Mouse (Mus musculus) inflammation-experienced regulatory T-cells, adult 6 months (primary cell): ENCODE measurements around the gene Tm4sf5. TPM values are rescaled to one million over a fixed set of nuclear protein-coding genes. Genes with fewer than 3 reads are reported as not detected.
A peak's percentile ranks its signal among the peaks of the same experiment; 100 is the strongest.
"Not testable (repeated sequence)": the region's sequence is repeated elsewhere in the genome, so short reads cannot be mapped to it uniquely, and the experiment has no call there.

Experiments used
- ATAC-seq: one replicate; pipeline ENCODE4 v1.8.0; 2017
- polyA plus RNA-seq, 3 experiments: library from polyadenylated mRNA; unstranded; fragments of 100-300 nt; shearing (Covaris generic); gene quantifications; one replicate each; pipeline ENCODE4 v1.2.1; 2017

Tm4sf5 gene
- polyA plus RNA-seq = 1 to 10 TPM; 1.6 to 3.2 (median 2.3) TPM

DNA sequence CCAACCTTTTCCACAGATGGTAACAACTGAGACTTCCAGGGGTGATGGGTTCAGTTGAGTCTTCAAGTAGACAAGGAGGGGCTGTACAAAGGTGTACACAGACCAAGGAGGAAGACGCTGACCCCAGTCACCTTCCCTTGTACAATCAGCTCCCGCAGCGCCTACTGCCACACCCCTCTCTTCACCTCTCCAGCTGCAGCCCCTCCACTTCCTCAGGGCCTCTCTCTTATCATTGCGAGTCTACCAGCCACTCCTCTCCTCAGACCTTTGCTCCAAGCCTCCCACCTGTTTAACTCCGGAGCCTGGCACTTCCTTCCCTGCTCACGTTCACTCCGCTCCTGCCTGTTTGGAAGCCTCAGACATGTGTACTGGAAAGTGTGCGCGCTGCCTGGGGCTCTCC, at the start of gene Tm4sf5:
Tm4sf5 (plus strand) TSS at position 275 of the 400 bp plus-strand sequence.
- ATAC-seq = no peak

DNA sequence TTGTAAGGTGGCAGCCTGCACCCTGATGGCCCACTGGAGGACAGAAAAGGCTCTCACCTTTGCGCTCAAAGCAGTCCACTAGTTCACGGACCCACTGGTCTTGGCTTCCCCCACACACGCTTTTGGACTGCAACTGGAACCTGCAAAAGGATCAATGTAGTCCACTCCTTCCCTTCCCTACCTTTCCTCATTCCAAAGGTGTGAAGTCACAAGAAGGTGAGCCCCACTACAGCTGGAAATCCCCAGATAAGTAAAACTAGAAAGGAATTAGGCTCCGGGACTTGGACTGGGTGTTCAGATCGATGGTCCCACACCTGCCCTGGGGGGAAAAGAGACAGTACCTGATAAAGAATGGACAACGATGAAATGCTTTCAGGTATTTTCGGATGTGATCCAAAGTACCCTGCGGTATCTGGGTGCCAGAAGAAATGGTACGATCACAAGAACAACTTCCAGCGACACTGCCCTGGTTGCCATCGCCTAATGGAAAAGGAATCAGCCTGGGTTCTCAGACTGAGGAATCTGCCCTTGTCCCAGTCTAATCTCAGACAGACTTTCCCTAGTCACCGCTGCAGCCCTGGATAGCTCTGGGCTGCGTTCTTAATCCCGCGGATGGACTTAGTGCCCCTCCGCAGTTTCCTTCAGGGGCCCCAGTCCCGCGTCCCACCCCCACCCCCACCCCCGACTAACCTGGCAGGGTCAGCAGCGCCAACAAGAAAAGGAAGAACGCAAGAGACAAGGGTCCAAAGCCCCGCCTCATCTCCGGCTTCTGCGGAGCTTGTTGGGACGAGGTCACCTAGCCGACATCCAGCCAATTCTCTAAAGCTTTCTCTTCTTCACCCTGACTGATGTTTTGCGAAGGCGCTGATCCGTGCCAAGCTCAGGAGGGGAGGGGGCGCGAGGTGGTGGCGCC, 46.1 kb upstream of the Tm4sf5 start, which contains the start of gene Zmynd15:
Zmynd15 (plus strand) TSS at position 746 of the 913 bp plus-strand sequence.
- no peak for ATAC-seq

DNA sequence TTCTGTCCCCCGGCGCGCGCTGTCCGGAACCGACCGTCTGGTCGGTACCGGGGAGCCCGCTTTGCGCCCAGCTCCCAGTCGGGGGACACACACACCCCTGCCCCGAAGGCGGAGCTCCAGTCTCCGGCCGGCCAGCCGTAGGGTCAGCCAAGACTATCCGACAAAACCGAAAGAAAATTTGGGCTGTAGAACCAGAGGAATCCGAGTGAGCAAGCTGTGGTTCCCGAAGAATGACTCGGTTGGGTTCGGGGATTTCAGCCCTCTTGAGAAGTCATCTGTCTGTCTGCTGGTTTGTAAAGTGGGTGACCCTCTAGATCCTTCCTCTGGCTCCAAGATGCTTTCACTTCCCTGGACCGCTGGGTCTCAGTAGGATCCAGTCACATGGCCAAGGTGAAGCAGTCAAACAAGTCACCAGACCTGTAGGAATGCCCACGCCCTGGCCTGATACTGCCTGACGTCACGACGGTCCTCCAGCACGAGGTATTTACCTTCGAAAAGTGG, 45.4 kb upstream of the Tm4sf5 start, which contains the start of gene Cxcl16:
Cxcl16 (minus strand) TSS at position 384 of the 501 bp plus-strand sequence.
- no peak for ATAC-seq

DNA sequence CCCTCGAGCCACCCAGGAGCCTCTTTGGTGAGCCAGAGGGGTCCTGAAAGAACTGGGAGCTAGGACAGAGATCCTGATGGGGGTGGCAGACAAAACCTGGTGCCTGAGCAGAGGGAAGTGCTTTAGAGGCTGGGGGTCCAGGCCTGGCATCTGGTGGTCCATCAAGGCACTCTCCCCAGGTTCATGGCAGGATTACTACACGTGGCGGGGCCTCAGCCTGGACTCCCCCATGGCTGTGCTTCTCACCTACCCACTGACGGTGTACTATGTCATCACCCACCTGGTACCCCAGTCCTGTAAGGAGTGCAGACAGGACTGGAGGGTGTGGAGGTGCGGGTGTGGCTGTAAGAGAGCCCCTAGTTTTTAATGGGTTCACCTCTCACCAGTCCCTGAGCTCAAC, 41.1 kb upstream of the Tm4sf5 start:
- ATAC-seq = no peak

DNA sequence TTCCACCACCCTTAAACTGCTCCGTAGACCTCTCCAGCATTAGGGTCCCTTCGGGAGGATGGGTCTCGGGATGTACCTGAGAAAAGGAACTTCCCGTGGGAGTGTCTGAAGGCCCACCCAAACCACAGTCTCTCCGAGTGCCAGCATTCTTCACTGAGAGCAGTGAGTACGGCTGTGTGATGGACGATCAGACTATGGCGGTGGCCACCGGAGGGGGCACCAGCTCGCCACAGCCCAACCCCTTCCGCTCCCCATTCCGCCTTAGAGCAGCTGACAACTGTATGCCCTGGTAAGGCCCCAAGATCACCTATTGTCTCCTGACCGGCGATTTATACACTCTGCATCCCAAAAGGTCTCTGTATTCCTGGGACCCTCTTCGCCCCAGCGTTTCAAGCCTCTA, 39.8 kb upstream of the Tm4sf5 start:
- ATAC-seq = no peak

DNA sequence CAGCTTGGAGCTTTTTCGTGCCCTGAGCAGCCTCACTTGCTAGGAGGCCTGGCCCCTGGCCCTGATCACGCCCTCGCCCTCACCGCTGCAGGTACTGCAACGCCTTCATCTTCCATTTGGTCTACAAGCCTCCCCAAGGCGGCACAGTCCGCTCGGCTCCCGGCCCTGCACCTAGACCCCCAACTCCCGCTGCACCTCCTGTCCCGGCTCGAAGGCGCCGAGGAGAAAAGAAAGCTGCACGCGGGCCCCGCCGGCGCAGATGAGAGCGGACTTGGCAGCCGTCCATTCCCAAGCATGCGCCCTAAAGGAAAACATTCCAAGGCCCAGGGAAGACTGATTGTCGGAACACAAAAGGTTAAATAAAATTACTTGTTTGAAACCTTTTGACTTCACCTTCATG, 39.2 kb upstream of the Tm4sf5 start:
- no peak for ATAC-seq

DNA sequence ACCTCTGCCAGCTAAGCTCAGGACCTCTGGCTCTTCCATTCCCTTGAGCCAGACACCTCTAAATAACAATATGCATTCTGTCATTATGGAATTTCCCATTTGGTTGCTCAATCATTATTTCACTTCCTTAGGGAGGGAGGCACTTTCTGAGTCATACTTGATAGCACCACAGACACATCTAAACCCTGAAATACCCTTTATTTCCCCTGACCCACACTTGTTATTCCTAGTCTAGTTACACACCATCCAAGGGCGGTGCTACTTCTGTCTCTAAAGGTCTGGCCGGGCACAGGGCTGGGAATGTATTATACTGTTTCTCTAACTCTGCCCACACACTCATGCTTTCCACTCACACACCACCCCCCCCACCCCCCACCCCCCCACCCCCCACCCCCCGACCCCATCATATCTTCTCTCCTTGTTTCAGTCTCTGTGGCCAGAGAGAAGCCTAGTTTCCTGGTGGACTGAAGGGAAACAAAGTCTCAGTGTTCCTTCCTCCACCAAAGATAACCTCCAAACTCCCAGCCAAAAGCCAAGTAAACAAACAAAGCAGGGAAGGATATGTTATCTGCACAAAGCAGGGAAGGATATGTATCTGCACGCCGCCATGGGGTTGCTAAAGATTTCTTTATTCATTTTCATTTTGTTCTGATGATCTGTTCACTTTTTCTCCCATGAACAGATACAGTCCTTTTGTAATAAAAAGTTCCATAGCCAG, 37.0 kb upstream of the Tm4sf5 start:
- ATAC-seq = no peak

DNA sequence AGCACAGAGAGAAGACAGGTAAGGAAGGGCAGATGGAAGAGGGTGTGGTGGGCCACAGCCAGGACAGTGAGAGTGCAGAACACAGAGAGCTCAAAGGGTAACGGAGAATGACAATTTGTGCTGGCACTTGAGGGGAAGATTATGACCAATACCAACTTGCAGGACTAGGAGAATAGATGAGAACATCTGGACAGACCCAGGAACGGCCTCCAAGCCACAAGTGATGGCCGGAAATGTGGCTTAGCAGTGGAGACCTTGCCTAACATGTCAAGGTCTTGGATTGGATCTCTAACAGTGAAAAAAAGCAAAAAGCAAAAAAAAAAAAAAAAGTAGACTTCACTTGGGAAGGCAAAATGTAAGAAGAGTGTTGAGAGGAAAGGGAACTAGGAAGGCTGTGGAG, 35.3 kb upstream of the Tm4sf5 start:
- ATAC-seq = no peak

DNA sequence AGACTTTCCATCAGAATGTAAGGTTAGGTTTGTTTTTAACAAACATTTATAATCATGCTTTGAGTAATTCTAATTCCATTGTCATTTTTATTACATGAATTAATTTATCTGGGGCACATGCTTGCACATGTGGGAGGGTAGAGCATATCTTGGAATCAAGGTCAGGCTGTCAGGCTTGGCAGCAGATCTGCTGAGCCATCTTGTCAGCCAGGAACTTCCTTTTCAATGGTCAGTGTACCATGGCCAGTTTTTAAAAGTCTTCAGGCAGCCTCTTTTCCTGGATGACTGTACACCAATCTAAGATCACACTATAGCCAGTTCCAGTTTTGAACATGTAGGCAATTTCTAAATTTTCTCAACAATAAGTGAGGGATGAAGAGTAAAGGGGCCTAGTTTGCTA, 32.3 kb upstream of the Tm4sf5 start:
- no peak for ATAC-seq

DNA sequence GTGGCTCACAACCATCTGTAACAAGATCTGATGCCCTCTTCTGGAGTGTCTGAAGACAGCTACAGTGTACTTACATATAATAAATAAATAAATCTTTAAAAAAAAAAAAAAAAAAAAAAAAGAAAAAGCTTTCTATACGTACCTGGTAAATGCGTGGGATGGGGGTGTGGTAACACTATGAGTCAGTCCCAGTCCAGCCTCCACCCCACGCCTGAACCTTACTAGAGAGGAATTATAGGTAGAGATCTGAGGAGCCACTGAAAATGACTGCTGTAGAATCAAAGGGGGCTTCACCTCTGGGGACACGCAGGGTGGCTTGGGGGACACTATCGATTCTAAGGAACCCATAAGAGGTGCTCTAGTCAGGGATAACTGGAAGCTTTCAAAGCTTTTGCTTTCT, 31.8 kb upstream of the Tm4sf5 start:
- ATAC-seq = not testable (repeated sequence)

DNA sequence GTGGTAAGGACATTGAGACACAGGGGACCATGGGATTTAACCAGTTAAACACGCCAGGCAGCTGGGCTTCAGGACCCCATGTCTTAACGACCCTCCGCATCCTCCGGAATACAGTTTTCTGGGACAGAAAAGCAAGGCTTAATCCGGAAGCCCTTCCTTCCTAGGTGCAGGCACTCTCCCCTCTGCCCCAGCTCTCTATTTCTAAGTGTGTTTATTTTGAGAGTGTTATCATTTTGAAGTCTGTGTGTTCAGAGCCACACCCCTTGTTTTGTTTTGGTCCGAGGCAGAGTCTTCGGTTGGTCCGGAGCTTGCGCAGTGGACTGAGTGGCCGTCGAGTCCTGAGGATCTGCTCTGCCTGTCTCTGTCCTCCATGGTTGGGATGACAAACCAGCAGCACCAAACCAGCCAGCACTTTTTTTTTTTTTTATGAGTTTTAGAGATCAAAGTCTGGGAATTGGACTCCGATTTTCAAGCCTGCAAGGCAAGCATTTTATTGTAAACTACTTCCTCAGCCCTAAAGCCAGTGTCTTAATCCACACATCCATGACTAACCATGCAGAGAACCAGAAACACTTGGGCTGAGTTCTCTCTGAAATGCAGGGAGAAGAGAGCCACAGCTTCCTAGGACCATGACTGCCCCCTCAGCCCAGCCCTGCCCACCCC, 30.0 kb upstream of the Tm4sf5 start:
- ATAC-seq = no peak

DNA sequence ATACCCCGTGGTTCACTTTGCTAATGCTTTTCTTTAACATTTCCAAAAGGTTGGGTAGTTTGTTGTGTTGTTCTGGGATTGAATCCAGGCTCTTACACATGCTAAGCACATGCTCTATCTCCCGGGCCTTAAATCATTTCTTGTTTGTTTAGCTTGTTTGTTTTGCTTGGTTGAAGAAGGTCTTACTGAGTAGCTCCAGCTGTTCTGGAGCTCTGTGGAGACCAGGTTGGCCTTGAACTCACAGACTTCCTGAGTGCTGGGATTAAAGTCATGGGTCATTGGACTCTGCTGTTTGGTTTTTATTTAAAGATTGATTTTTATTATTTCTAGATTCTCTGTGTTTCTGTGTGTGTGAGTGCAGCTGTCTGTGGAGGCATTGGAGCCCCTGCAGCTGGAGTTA, 19.5 kb upstream of the Tm4sf5 start:
- no peak for ATAC-seq

DNA sequence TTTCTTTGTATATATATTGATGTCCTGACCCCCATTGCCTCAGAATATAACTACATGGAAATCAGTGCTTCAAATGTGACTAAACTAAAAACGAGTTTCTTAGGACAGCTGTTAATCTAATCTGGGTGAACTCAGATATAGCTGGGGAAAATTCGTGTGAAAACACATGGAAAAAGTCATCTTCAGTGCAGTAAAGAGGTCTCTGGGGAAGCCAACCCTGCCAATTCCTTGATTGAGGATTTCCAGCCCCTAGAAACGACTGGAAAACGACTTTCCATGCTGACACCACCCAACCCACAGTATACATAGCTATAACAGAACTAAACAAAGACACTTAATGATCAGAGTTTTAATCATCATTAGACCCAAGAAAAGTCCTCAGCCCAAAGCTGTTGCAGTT, 17.2 kb upstream of the Tm4sf5 start:
- ATAC-seq = no peak

DNA sequence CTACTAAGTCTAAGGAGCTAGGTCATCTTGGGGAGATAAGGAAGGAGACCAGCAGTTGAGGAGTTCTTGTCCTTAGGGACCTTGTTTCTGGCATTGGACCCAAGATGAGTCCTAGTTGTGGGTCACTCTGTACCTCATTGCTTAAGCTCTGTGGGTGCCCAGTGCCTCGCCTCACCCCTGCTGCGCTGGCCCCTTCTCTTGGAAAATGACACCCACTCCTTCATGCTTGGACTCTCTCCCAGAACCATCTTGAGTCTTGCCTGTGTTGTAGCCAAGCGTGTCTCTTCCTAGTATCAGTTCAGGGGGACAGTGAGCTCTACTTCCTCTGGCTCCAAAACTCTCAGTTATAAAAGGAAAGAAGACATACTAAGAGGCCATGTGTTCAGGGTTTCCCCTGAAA, 15.9 kb upstream of the Tm4sf5 start:
- no peak for ATAC-seq

DNA sequence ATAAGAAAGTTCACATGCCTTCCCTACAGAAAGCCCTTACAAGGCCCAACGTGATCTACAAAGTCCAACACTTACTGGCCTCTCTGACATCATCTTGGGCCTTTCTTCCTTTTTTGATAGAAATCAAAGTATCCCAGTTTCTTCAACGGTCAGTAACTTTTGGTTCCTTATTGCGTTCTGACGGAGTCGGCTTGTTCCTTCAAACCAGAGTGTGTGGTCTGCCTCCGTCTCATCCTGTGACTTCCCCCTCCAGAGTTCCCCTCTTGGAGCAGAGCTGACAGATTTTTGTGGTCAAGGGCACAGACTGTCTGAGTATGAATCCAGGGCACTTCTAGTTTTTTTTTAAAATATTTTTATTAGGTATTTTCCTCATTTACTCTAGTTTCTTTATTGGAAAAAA, 15.4 kb upstream of the Tm4sf5 start:
- no peak for ATAC-seq

DNA sequence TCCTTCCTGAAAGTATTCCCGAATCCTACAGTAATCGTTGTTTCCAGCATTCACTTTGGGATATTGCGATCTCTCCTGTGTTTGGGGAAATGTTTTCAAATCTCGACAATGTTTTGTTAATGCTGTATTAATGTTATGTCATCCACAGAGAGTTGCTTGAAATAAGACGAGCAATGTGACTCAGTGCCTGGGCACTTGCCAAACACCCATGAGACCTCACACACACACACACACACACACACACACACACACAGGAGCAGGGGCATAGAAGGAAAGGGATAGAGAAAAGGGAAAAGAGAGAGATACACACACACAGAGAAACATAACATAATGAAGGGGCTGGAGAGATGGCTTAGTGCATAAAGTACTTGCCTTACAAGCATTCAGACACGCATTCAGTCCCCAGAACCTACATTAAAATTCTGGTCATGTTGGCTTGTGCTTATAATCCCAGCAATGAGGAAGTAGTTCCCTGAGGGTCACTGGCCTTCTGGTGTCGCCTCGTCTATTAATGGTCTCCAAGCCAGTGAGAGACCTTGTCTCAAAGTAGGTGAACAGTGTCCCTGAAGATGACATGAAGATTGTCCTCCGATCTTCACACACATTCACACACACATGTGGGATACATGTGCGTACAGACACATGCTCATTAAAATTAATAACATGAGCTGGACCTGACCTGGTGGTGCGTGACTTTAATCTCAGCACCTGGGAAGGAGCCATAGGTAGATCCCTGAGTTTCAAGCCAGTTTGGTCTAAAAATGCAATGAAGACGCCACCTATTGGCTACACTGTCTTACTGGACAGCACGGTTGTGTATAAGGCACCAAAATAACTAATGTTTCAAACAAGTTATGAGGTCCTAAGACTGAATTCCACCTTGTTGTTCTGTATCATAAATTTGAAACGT, 5.2 kb upstream of the Tm4sf5 start:
- no peak for ATAC-seq

DNA sequence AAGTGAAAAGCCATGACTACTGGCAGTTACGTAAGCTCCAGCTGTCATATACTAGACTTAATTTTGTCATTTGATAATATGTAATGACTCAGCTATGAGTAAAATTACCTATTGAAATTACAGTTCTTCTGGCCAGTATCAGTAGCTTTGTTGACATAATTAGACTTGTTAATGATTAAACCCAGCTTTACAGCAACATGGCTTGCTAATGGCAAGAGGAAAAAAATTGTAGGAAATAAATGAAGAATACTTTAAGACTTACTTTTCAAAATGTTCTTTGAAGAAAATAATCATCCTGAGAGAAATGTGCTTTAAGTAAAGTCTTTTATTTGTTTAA, 4.6 kb upstream of the Tm4sf5 start:
- ATAC-seq = no peak

DNA sequence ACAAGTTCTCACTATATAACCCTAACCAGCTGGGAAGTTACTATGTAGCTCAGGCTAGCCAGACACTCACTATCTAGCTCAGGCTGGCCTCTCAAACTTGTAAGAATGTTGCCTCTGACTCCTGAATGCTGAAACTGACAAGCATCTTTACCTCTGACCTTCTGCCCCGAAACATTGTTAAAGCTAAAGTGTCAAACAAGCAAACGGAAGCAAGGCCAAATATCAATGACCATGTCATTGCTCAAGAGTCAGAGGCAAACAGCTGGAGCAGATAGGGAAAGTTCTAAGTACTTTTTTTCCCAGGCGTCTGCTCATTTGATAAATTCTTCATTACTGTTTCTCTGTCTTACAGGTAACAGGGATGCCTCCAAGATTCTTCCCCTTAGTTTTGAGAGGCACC, 3.0 kb upstream of the Tm4sf5 start:
- no peak for ATAC-seq

DNA sequence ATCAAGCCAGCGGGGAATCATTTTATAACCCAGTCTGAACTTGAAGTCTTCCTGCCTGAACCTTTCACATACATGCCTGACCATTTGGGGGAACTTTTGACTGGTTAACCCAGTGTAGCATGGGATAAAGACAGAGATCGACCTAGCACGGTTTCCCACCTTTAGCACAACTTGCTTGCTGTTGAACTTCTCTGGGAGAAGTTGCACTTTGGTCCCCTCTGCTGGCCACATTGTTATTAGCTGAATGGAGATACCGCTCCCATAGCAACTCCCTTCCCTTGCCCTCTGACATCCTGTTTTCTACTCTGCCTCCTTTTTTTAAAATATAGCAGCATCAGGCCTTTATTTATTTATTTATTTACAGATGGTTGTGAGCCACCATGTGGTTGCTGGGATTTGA, 1.3 kb downstream of the Tm4sf5 start:
- peak; percentile 56 for ATAC-seq

DNA sequence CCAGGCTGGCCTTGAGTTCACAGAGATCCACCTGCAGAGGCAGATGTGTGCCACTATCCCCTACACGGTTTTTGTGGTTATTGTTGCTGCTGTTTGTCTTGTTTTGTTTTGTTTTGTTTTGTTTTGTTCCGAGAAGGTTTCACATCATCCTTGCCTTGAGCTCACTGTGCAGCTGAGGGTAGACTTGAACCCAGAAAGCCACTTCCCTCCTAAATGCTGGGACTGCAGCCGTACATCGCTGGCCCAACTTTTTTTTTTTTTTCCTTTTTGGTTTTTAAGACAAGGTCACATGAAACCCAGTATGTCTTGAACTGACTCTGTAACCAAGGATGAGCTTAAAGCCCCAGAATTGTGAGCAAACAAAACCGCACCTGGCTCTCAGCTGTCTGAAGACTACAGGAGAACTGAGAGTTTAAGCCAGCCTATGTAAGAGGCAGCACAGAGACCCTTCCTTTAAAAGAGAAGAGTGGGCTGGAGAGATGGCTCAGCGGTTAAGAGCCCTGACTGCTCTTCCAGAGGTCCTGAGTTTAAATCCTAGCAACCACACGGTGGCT, 2.0 kb downstream of the Tm4sf5 start:
- no peak for ATAC-seq

DNA sequence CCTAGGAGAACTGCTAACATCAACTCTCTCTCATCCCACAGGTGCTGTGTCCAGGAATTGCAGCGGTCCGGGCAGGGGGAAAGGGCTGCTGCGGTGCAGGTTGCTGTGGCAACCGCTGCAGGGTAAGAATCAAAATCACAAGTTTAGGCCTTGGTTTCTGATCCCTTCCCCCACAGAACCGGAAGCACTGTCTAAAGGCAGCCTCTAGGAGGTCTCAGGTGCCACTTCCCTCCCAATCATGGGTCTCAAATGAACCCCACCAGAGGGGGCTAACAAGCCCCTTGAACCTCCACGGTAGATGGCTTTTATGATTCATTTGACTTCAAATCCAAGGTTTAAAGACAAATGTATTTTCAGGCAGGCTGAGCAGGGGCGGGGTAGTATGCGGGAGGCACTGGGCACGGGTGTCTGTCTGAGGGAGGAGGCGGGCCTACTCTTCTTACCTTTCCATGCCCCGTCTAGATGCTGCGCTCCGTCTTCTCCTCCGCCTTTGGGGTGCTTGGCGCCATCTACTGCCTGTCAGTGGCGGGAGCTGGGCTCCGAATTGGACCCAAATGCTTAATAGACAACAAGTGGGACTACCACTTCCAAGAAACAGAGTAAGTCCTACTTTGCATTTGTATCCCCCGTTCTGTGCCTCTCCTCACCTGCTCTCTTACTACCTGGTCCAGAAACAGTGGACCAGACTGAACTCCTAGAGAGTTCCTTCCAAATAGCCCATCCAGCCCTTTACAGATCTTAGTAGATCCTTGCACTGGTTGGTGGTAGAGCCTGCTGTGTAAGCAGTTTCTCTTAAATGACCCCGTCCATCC, 4.9 kb downstream of the Tm4sf5 start:
- peak; percentile 79 for ATAC-seq
